Mouse (Mus musculus) forebrain, embryonic 11.5 days (tissue): ENCODE measurements at regions not wholly inside any gene's neighbourhood (a gene's known extent, or its start where the extent isn't known, plus 50 kb on each side); places are given as distances from the start of the nearest gene placed in this dataset.

Experiments
- ATAC-seq: fragments of 200-750 bp; cut with Nextera tagmentation; replicated peaks from 2 replicates; pipeline ENCODE4 v1.8.0; 2017; ENCODE audit warnings: moderate TSS enrichment; ENCODE audit not compliant: low FRiP score
- DNase-seq: peaks from one replicate; pipeline ENCODE4 v3.0.0-alpha.2; 2017; ENCODE audit warnings: low spot score
- H3K27ac ChIP-seq: fragments of 300-500 bp; sonication (generic); 2 replicates; pipeline ENCODE4 v1.5.1; 2014; ENCODE audit warnings: low read depth, low read length
- H3K27me3 ChIP-seq: fragments of 300-500 bp; sonication (generic); 2 replicates; pipeline ENCODE4 v1.6.1; 2014; ENCODE audit warnings: mild to moderate bottlenecking, low read length, mixed read lengths; ENCODE audit not compliant: control insufficient read depth, insufficient read depth
- H3K36me3 ChIP-seq: fragments of 300-500 bp; sonication (generic); 2 replicates; pipeline ENCODE4 v1.6.1; 2014; ENCODE audit warnings: mild to moderate bottlenecking, low read length, moderate library complexity, mixed read lengths; ENCODE audit not compliant: control insufficient read depth, insufficient read depth
- H3K4me1 ChIP-seq: fragments of 300-500 bp; sonication (generic); replicated peaks from 2 replicates; pipeline ENCODE4 v1.6.1; 2014; ENCODE audit warnings: low read length, mixed read lengths; ENCODE audit not compliant: control insufficient read depth, insufficient read depth
- H3K4me2 ChIP-seq: fragments of 300-500 bp; sonication (generic); 2 replicates; pipeline ENCODE4 v1.6.1; 2014; ENCODE audit warnings: low read depth, mild to moderate bottlenecking, low read length, moderate library complexity, mixed read lengths; ENCODE audit not compliant: severe bottlenecking
- H3K4me3 ChIP-seq: fragments of 300-500 bp; sonication (generic); 2 replicates; pipeline ENCODE4 v1.5.1; 2014; ENCODE audit warnings: low read depth, low read length
- H3K9ac ChIP-seq: fragments of 300-500 bp; sonication (generic); 2 replicates; pipeline ENCODE4 v1.6.1; 2014; ENCODE audit warnings: low read length
- H3K9me3 ChIP-seq: fragments of 300-500 bp; sonication (generic); 2 replicates; pipeline ENCODE4 v1.6.1; 2016; ENCODE audit warnings: low read length, mixed read lengths; ENCODE audit not compliant: control insufficient read depth
- WGBS: fragments of 180-500 bp; shearing (Covaris S2); extraction: QIAGEN DNeasy Blood & Tissue Kit; methylation state at CpG from one replicate; pipeline ENCODE4 v1.1.7; 2014; 5-methylcytosine and 5-hydroxymethylcytosine counted together

GRCm38 (mm10) chr2:33975423-33976127, 87.8 kb upstream of the Mvb12b start:
- H3K4me3 ChIP-seq: no peak overlapping the region
- no peak overlapping the region for H3K4me2 ChIP-seq
- H3K27ac ChIP-seq: no peak overlapping the region
- H3K9ac ChIP-seq: no peak overlapping the region
- WGBS: 84% methylated on average over 14 of the region's 14 CpGs
- no peaks in the 10 kb centered on the region; the same call in 1 of the 2 replicates for H3K4me1 ChIP-seq
- ATAC-seq (no peak), DNase-seq (no peak)
- H3K27me3 ChIP-seq: no peaks in the 10 kb centered on the region
- no peaks in the 10 kb centered on the region for H3K9me3 ChIP-seq
- no peaks in the 10 kb centered on the region for H3K36me3 ChIP-seq

GRCm38 (mm10) chr2:33974737-33975422, 87.1 kb upstream of the Mvb12b start:
- H3K27me3 ChIP-seq: no peaks in the 10 kb centered on the region
- no peaks in the 10 kb centered on the region for H3K9me3 ChIP-seq
- ATAC-seq: 0 out of 2 replicates have a peak, but pooled peaks have one; percentile 21
- no peak for DNase-seq
- no peaks in the 10 kb centered on the region; the same call in 1 of the 2 replicates for H3K4me1 ChIP-seq
- H3K9ac ChIP-seq: peak overlapping the region; percentile 8; the same call in 1 of the 2 replicates
- no peak overlapping the region for H3K4me2 ChIP-seq
- no peak overlapping the region for H3K27ac ChIP-seq
- H3K36me3 ChIP-seq: no peaks in the 10 kb centered on the region
- H3K4me3 ChIP-seq: no peak overlapping the region
- WGBS: 62% methylated on average over 15 of the region's 15 CpGs

- H3K4me3 ChIP-seq: no peak overlapping the region
- H3K9ac ChIP-seq: no peak overlapping the region; the same call in 1 of the 2 replicates
- no peaks in the 10 kb centered on the region; the same call in 1 of the 2 replicates for H3K4me1 ChIP-seq
- 78% methylated on average over 3 of the region's 3 CpGs for WGBS
- no peaks in the 10 kb centered on the region for H3K36me3 ChIP-seq
- no peak overlapping the region for H3K4me2 ChIP-seq
- no peak for ATAC-seq
- H3K9me3 ChIP-seq: no peaks in the 10 kb centered on the region
- H3K27me3 ChIP-seq: no peaks in the 10 kb centered on the region
- H3K27ac ChIP-seq: no peak overlapping the region
- DNase-seq: no peak
Measured at GRCm38 (mm10) chr2:33974031-33974430, 86.3 kb upstream of the Mvb12b start.

- Histone ChIP-seq H3K27ac (no peak overlapping the region), H3K4me3 (no peak overlapping the region), H3K4me2 (no peak overlapping the region), H3K27me3 (no peaks in the 10 kb centered on the region), H3K9me3 (no peaks in the 10 kb centered on the region), H3K4me1 (no peaks in the 10 kb centered on the region; the same call in 1 of the 2 replicates), H3K36me3 (no peaks in the 10 kb centered on the region), H3K9ac (no peak overlapping the region)
- 64% methylated on average over 4 of the region's 4 CpGs for WGBS
- DNase-seq: peak; percentile 90
- peak; percentile 61 for ATAC-seq
Measured at GRCm38 (mm10) chr2:33973213-33973834, 85.6 kb upstream of the Mvb12b start.

GRCm38 (mm10) chr2:33966984-33967421, 79.3 kb upstream of the Mvb12b start:
- H3K4me1 ChIP-seq: peaks cover 17% of the 10 kb centered on the region
- no peak for ATAC-seq
- no peaks in the 10 kb centered on the region for H3K27me3 ChIP-seq
- peak overlapping the region; percentile 37 for H3K27ac ChIP-seq
- DNase-seq: no peak
- WGBS: 47% methylated on average over 7 of the region's 7 CpGs
- no peaks in the 10 kb centered on the region for H3K36me3 ChIP-seq
- H3K4me2 ChIP-seq: no peak overlapping the region
- H3K9me3 ChIP-seq: no peaks in the 10 kb centered on the region
- H3K4me3 ChIP-seq: no peak overlapping the region
- H3K9ac ChIP-seq: no peak overlapping the region; the same call in 1 of the 2 replicates

- Histone ChIP-seq H3K36me3 (no peaks in the 10 kb centered on the region), H3K4me3 (no peak overlapping the region), H3K9me3 (no peaks in the 10 kb centered on the region), H3K27me3 (no peaks in the 10 kb centered on the region), H3K4me1 (peaks cover 19% of the 10 kb centered on the region), H3K4me2 (no peak overlapping the region), H3K27ac (peak overlapping the region; percentile 37), H3K9ac (no peak overlapping the region; the same call in 1 of the 2 replicates)
- DNase-seq (no peak), ATAC-seq (no peak)
- WGBS: 38% methylated on average over 35 of the region's 35 CpGs
Measured at GRCm38 (mm10) chr2:33966389-33966983, 78.7 kb upstream of the Mvb12b start.

GRCm38 (mm10) chr2:33964096-33964495, 76.3 kb upstream of the Mvb12b start:
- 92% methylated on average over 5 of the region's 5 CpGs for WGBS
- H3K36me3 ChIP-seq: no peaks in the 10 kb centered on the region
- no peak for ATAC-seq

GRCm38 (mm10) chr2:33962355-33963037, 74.8 kb upstream of the Mvb12b start:
- no peak for ATAC-seq
- no peak overlapping the region for H3K4me3 ChIP-seq
- H3K9ac ChIP-seq: no peak overlapping the region
- no peaks in the 10 kb centered on the region for H3K36me3 ChIP-seq
- 57% methylated on average over 14 of the region's 14 CpGs for WGBS
- peaks cover 19% of the 10 kb centered on the region for H3K4me1 ChIP-seq
- H3K27ac ChIP-seq: peak overlapping the region; percentile 60; the same call in 1 of the 2 replicates
- no peak for DNase-seq
- H3K4me2 ChIP-seq: no peak overlapping the region
- H3K27me3 ChIP-seq: no peaks in the 10 kb centered on the region
- no peaks in the 10 kb centered on the region for H3K9me3 ChIP-seq

More at GRCm38 (mm10) chr2:33964096-33964495, 76.3 kb upstream of the Mvb12b start:
- Histone ChIP-seq H3K9me3 (no peaks in the 10 kb centered on the region), H3K4me1 (peaks cover 19% of the 10 kb centered on the region), H3K9ac (no peak overlapping the region), H3K27ac (no peak overlapping the region), H3K27me3 (no peaks in the 10 kb centered on the region), H3K4me3 (no peak overlapping the region), H3K4me2 (no peak overlapping the region)
- DNase-seq: no peak
